In genomic region chr13:119962856-119963255, GRCm38 (mm10) we compare ENCODE assay signal across 21 mouse cellular contexts. TPM values are rescaled to one million over a fixed set of nuclear protein-coding genes. Genes with fewer than 3 reads are reported as not detected.
"Had no signal": no experiment of that assay in that cellular context is flagged by ENCODE, and none has a peak within 500 bp of the region (broad histone marks: within the 10 kb centered on the region; RNA-seq: fewer than 3 reads in every experiment).

No protein-coding gene starts in this region.

RNA-seq across cellular contexts. Expression of gene B020031M17Rik, which starts 12.2 kb away (rescaled TPM):
- total RNA-seq: midbrain, postnatal 0 days had no signal
- polyA plus RNA-seq: liver, embryonic 13.5 days; liver, embryonic 15.5 days; liver, postnatal 0 days; lung, adult 2 months; lung, embryonic 15.5 days; lung, postnatal 0 days; macrophage; midbrain, embryonic 10.5 days; midbrain, embryonic 13.5 days; midbrain, embryonic 15.5 days; midbrain, postnatal 0 days; myocyte; neural tube, embryonic 11.5 days; neural tube, embryonic 13.5 days; neural tube, embryonic 15.5 days; stomach, embryonic 15.5 days; stomach, postnatal 0 days; testis, adult 2 months; thymus, adult 2 months; urinary bladder, adult 2 months had no signal

RNA-seq across cellular contexts. Expression of gene Gm21761, which starts 33.8 kb away (rescaled TPM):
- total RNA-seq: midbrain, postnatal 0 days had no signal
- polyA plus RNA-seq: liver, embryonic 13.5 days; liver, embryonic 15.5 days; liver, postnatal 0 days; lung, adult 2 months; lung, embryonic 15.5 days; lung, postnatal 0 days; macrophage; midbrain, embryonic 10.5 days; midbrain, embryonic 13.5 days; midbrain, embryonic 15.5 days; midbrain, postnatal 0 days; myocyte; neural tube, embryonic 11.5 days; neural tube, embryonic 13.5 days; neural tube, embryonic 15.5 days; spleen, adult 2 months; stomach, embryonic 15.5 days; stomach, postnatal 0 days; testis, adult 2 months; thymus, adult 2 months; urinary bladder, adult 2 months had no signal
